Mouse (Mus musculus): ENCODE data around the gene Gkn2.
A peak's percentile ranks its signal among the peaks of the same experiment; 100 is the strongest.

Gkn2 gene

GRCm38 (mm10) chr6:87399886-87400566 is 26.9 kb downstream of the Gkn2 start:
- DNase-seq (ENCODE audit: low read depth) = no peak

GRCm38 (mm10) chr6:87401456-87401855 is 28.3 kb downstream of the Gkn2 start:
- no peak for DNase-seq (ENCODE audit: low read depth)

GRCm38 (mm10) chr6:87412011-87412410 is 38.9 kb downstream of the Gkn2 start:
- no peak for DNase-seq (ENCODE audit: low read depth)

- peak; percentile 59 for DNase-seq (ENCODE audit: low read depth)
Measured at GRCm38 (mm10) chr6:87422304-87422703, 49.1 kb downstream of the Gkn2 start.

GRCm38 (mm10) chr6:87424037-87424816 is 51.1 kb downstream of the Gkn2 start:
- no peak for DNase-seq (ENCODE audit: low read depth)

GRCm38 (mm10) chr6:87426954-87427353 is 53.8 kb downstream of the Gkn2 start:
- DNase-seq (ENCODE audit: low read depth) = no peak

GRCm38 (mm10) chr6:87427616-87428015 is 54.5 kb downstream of the Gkn2 start:
- no peak for DNase-seq (ENCODE audit: low read depth)

- DNase-seq (ENCODE audit: low read depth) = no peak
Measured at GRCm38 (mm10) chr6:87428487-87429044, 55.4 kb downstream of the Gkn2 start, which contains the start of gene Bmp10. Bmp10 (plus strand) TSS chr6:87428994.

Measured in NIH3T3 (cell line).